Mouse (Mus musculus): ENCODE data around the gene Krt24. TPM values are rescaled to one million over a fixed set of nuclear protein-coding genes. Genes with fewer than 3 reads are reported as not detected.

The Krt24 gene
- polyA plus RNA-seq, 1 experiment from 2014 or later, result not detected

DNA sequence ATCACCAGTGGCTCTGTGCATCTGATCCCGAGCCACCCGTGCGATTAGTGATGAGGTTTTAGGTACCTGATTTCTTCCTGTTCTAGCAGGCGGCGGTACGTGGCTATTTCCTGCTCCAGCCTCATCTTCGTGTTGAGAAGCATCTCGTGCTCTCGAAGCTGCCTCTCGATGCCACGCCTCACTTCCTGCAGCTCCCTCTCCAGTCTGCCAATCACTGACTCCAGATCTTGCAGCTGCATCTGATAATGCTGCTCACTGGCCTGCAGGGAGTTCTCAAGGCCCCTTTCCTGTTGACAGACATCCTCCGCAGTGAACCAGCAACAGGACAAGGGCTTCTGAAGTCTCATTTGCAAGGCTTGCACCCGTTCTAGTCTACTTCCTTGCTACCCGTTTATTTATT is 46.6 kb downstream of the Krt24 start:
- no peak overlapping the region for H3K9ac ChIP-seq (ENCODE audit: low read depth, low read length)
- H3K9me3 ChIP-seq (replicated peaks; ENCODE audit: low read length), result no peaks in the 10 kb centered on the region
- H3K4me2 ChIP-seq (ENCODE audit: low read length), result no peak overlapping the region
- no peaks in the 10 kb centered on the region for H3K36me3 ChIP-seq (ENCODE audit: insufficient read depth, low read length)
- ATAC-seq (replicated peaks; ENCODE audit: low FRiP score, low read depth), result no peak
- DNase-seq (ENCODE audit: low spot score), result peak; percentile 7
- no peaks in the 10 kb centered on the region for H3K4me1 ChIP-seq (replicated peaks; ENCODE audit: insufficient read depth, low read length)
- no peak overlapping the region for H3K4me3 ChIP-seq (replicated peaks; ENCODE audit: low read depth, low read length)
- no peak for TF ChIP-seq CTCF (IDR thresholded peaks at IDR 0.05; ENCODE audit: low read depth)
- H3K27ac ChIP-seq, result no peak overlapping the region
- no peaks in the 10 kb centered on the region for H3K27me3 ChIP-seq (ENCODE audit: insufficient read depth, low read length)
- WGBS, result 50% methylated on average over 14 of the region's 14 CpGs

DNA sequence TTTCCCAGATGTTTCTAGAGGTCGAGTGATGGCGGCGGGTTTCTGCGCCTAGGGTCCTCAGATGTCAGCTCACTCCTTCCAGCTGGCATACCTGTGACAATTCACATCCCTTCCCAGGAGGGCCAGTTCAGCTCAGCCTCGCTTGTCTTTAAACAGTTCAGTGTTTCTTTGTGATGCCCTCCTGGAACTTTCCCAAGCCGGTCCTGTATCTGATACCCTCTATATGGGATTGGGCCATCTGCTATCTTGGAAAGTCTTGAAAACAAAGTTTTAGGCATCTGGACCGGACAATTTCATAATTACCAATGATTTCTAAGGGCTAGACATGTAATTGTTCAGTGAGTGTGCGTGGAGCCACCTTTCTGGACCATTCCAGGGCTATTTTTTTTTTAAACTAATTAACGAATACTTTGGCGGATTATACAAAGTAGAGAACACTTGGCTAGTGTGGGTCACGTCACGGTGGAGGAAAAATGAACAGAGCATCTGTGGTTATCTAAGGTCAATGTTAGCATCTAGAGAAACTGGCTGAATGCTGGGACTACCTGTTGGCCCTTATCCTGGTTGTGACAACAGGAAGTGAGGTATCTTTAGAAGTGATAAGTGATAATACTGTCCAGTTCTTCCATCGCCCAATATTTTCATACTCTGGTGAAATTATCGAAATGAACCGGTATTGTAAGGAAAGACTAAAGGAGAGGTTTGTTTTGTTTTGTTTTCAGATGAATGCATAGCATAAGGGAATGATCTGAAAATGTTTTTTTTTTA is 53.8 kb downstream of the Krt24 start:
- 23% methylated on average over 15 of the region's 15 CpGs for WGBS
- ATAC-seq (replicated peaks; ENCODE audit: low FRiP score, low read depth), result no peak; the same call in 1 of the 2 replicates

GRCm38 (mm10) chr11:99230261-99231048 is 54.6 kb downstream of the Krt24 start, which contains the start of gene Smarce1:
Smarce1 (minus strand) TSS chr11:99231017.
- TF ChIP-seq CTCF (IDR thresholded peaks at IDR 0.05; ENCODE audit: low read depth), result no peak
- Histone ChIP-seq H3K9ac (ENCODE audit: low read depth, low read length) (peak within 1 kb of the TSS; percentile 97), H3K4me3 (replicated peaks; ENCODE audit: low read depth, low read length) (peak within 1 kb of the TSS; percentile 94), H3K27ac (peak within 1 kb of the TSS; percentile 99), H3K36me3 (ENCODE audit: insufficient read depth, low read length) (peaks cover 7% of the 10 kb centered on the region), H3K4me1 (replicated peaks; ENCODE audit: insufficient read depth, low read length) (0 out of 2 replicates have a peak, but pooled peaks cover 6% of the 10 kb centered on the region), H3K4me2 (ENCODE audit: low read length) (peak within 1 kb of the TSS; percentile 59), H3K27me3 (ENCODE audit: insufficient read depth, low read length) (no peaks in the 10 kb centered on the region), H3K9me3 (replicated peaks; ENCODE audit: low read length) (no peaks in the 10 kb centered on the region)
- under 1% methylated on average over 86 of the region's 87 CpGs for WGBS
- ATAC-seq (replicated peaks; ENCODE audit: low FRiP score, low read depth) (peak; percentile 84), DNase-seq (ENCODE audit: low spot score) (peak; percentile 87)

More for the DNA sequence above, 53.8 kb downstream of the Krt24 start:
- no peak for TF ChIP-seq CTCF (IDR thresholded peaks at IDR 0.05; ENCODE audit: low read depth)
- H3K36me3 ChIP-seq (ENCODE audit: insufficient read depth, low read length), result peaks cover 4% of the 10 kb centered on the region; the same call in 1 of the 2 replicates
- peak overlapping the region; percentile 59 for H3K4me2 ChIP-seq (ENCODE audit: low read length)
- 0 out of 2 replicates have a peak, but pooled peaks cover 6% of the 10 kb centered on the region for H3K4me1 ChIP-seq (replicated peaks; ENCODE audit: insufficient read depth, low read length)
- peak overlapping the region; percentile 94 for H3K4me3 ChIP-seq (replicated peaks; ENCODE audit: low read depth, low read length)
- DNase-seq (ENCODE audit: low spot score), result no peak
- no peaks in the 10 kb centered on the region for H3K9me3 ChIP-seq (replicated peaks; ENCODE audit: low read length)
- H3K27ac ChIP-seq, result peak overlapping the region; percentile 99
- H3K9ac ChIP-seq (ENCODE audit: low read depth, low read length), result peak overlapping the region; percentile 97
- no peaks in the 10 kb centered on the region for H3K27me3 ChIP-seq (ENCODE audit: insufficient read depth, low read length)

Other genes starting within 250 kb of the Krt24 start
- 584 and 616 TPM in 2 replicates for gene Igfbp4, start 244.0 kb downstream of the Krt24 start, polyA plus RNA-seq (2015; fragmentation: Nextera tagmentation; extraction: Ambion mirVana)
- 0.13 and 0.16 TPM in 2 replicates for gene Tns4, start 196.0 kb downstream of the Krt24 start, polyA plus RNA-seq (2015; fragmentation: Nextera tagmentation; extraction: Ambion mirVana)
- gene Ccr7, start 130.2 kb downstream of the Krt24 start, polyA plus RNA-seq (2015; fragmentation: Nextera tagmentation; extraction: Ambion mirVana), result 0.08 and 0.19 TPM in 2 replicates
- 154 and 196 TPM in 2 replicates for gene Smarce1, start 54.2 kb downstream of the Krt24 start, polyA plus RNA-seq (2015; fragmentation: Nextera tagmentation; extraction: Ambion mirVana)
- 0.29 and 0.33 TPM in 2 replicates for gene Krt222, start 41.2 kb downstream of the Krt24 start, polyA plus RNA-seq (2015; fragmentation: Nextera tagmentation; extraction: Ambion mirVana)
- 0.08 and 0.09 TPM in 2 replicates for gene Krt25, start 37.7 kb upstream of the Krt24 start, polyA plus RNA-seq (2015; fragmentation: Nextera tagmentation; extraction: Ambion mirVana)
- not detected in 2 replicates for gene Krt26, start 52.7 kb upstream of the Krt24 start, polyA plus RNA-seq (2015; fragmentation: Nextera tagmentation; extraction: Ambion mirVana)
- not detected in 2 replicates for gene Krt27, start 65.8 kb upstream of the Krt24 start, polyA plus RNA-seq (2015; fragmentation: Nextera tagmentation; extraction: Ambion mirVana)
- gene Krt28, start 89.6 kb upstream of the Krt24 start, polyA plus RNA-seq (2015; fragmentation: Nextera tagmentation; extraction: Ambion mirVana), result 0.32 TPM in 1 of 2 replicates, not detected in the other
- gene Krt10, start 104.1 kb upstream of the Krt24 start, polyA plus RNA-seq (2015; fragmentation: Nextera tagmentation; extraction: Ambion mirVana), result 35.5 and 42.6 TPM in 2 replicates
- gene Krt12, start 137.0 kb upstream of the Krt24 start, polyA plus RNA-seq (2015; fragmentation: Nextera tagmentation; extraction: Ambion mirVana), result not detected in 2 replicates
- 3.6 and 5.0 TPM in 2 replicates for gene Krt20, start 152.9 kb upstream of the Krt24 start, polyA plus RNA-seq (2015; fragmentation: Nextera tagmentation; extraction: Ambion mirVana)
- 30.6 and 31.8 TPM in 2 replicates for gene Krt23, start 207.9 kb upstream of the Krt24 start, polyA plus RNA-seq (2015; fragmentation: Nextera tagmentation; extraction: Ambion mirVana)
- 0.45 and 0.46 TPM in 2 replicates for gene Krt39, start 236.1 kb upstream of the Krt24 start, polyA plus RNA-seq (2015; fragmentation: Nextera tagmentation; extraction: Ambion mirVana)